Mouse (Mus musculus) testis, adult 2 months (tissue): ENCODE measurements at regions not wholly inside any gene's neighbourhood (a gene's known extent, or its start where the extent isn't known, plus 50 kb on each side); places are given as distances from the start of the nearest gene placed in this dataset.

Experiments used
- H3K27ac ChIP-seq: fragments of 200-500 bp; 2 replicates; pipeline ENCODE4 v1.5.1; 2012; ENCODE audit warnings: low read depth, low read length; ENCODE audit not compliant: control insufficient read depth, insufficient read depth
- H3K27me3 ChIP-seq: fragments of 200-500 bp; 2 replicates; pipeline ENCODE4 v1.6.1; 2012; ENCODE audit warnings: mild to moderate bottlenecking, low read length, moderate library complexity; ENCODE audit not compliant: control insufficient read depth, insufficient read depth
- H3K36me3 ChIP-seq: fragments of 200-500 bp; 2 replicates; pipeline ENCODE4 v1.6.1; 2012; ENCODE audit warnings: mild to moderate bottlenecking, low read length; ENCODE audit not compliant: control insufficient read depth, insufficient read depth
- H3K4me1 ChIP-seq: fragments of 200-500 bp; 2 replicates; pipeline ENCODE4 v1.6.1; 2012; ENCODE audit warnings: low read length; ENCODE audit not compliant: control insufficient read depth, insufficient read depth
- H3K4me3 ChIP-seq: fragments of 200-500 bp; 2 replicates; pipeline ENCODE4 v1.5.1; 2012; ENCODE audit warnings: low read depth, mild to moderate bottlenecking, low read length, moderate library complexity, mixed read lengths; ENCODE audit not compliant: control insufficient read depth
- CTCF ChIP-seq: fragments of 200-500 bp; IDR thresholded peaks from 2 replicates; pipeline ENCODE4 v1.5.1; 2012; ENCODE audit warnings: low read depth, mild to moderate bottlenecking, inconsistent platforms, low read length, moderate library complexity; ENCODE audit not compliant: control insufficient read depth, insufficient read depth, insufficient replicate concordance
- POLR2A ChIP-seq: fragments of 200-500 bp; IDR thresholded peaks from 2 replicates; pipeline ENCODE4 v1.6.1; 2012; ENCODE audit warnings: low read depth, mild to moderate bottlenecking, inconsistent platforms, low read length, moderate library complexity; ENCODE audit not compliant: control insufficient read depth

GRCm38 (mm10) chr3:52214114-52214513 lies 54.0 kb upstream of the Foxo1 start:
- Histone ChIP-seq H3K4me1 (peaks cover 2% of the 10 kb centered on the region; the same call in 1 of the 2 replicates), H3K27me3 (no peaks in the 10 kb centered on the region), H3K36me3 (no peaks in the 10 kb centered on the region), H3K27ac (no peak overlapping the region), H3K4me3 (no peak overlapping the region)
- TF ChIP-seq POLR2A (no peak), CTCF (no peak)

- Histone ChIP-seq H3K36me3 (no peaks in the 10 kb centered on the region), H3K27ac (no peak overlapping the region), H3K4me1 (peaks cover 2% of the 10 kb centered on the region; the same call in 1 of the 2 replicates), H3K27me3 (no peaks in the 10 kb centered on the region), H3K4me3 (no peak overlapping the region)
- TF ChIP-seq CTCF (no peak), POLR2A (no peak)
Measured at GRCm38 (mm10) chr3:52215083-52215482, 53.1 kb upstream of the Foxo1 start.
